Mouse (Mus musculus) liver, embryonic 15.5 days (tissue): ENCODE measurements around the gene Phf20. TPM values are rescaled to one million over a fixed set of nuclear protein-coding genes. Genes with fewer than 3 reads are reported as not detected.
A peak's percentile ranks its signal among the peaks of the same experiment; 100 is the strongest.

Experiments
- ATAC-seq: fragments of 200-750 bp; cut with Nextera tagmentation; 2 replicates; pipeline ENCODE4 v1.8.0; 2017; ENCODE audit warnings: moderate number of reproducible peaks, mild to moderate bottlenecking, moderate library complexity; ENCODE audit not compliant: insufficient read depth
- H3K27ac ChIP-seq: fragments of 300-500 bp; sonication (generic); replicated peaks from 2 replicates; pipeline ENCODE4 v1.5.1; 2015; ENCODE audit warnings: mild to moderate bottlenecking, inconsistent platforms
- H3K27me3 ChIP-seq: fragments of 300-500 bp; sonication (generic); 2 replicates; pipeline ENCODE4 v1.6.1; 2015; ENCODE audit warnings: mild to moderate bottlenecking, inconsistent platforms
- H3K36me3 ChIP-seq: fragments of 300-500 bp; sonication (generic); replicated peaks from 2 replicates; pipeline ENCODE4 v1.6.1; 2015; ENCODE audit warnings: moderate library complexity, mild to moderate bottlenecking, inconsistent platforms
- H3K4me1 ChIP-seq: fragments of 300-500 bp; sonication (generic); replicated peaks from 2 replicates; pipeline ENCODE4 v1.6.1; 2015; ENCODE audit warnings: inconsistent platforms
- H3K4me2 ChIP-seq: fragments of 300-500 bp; sonication (generic); 2 replicates; pipeline ENCODE4 v1.6.1; 2015; ENCODE audit warnings: moderate library complexity, mild to moderate bottlenecking, inconsistent platforms
- H3K4me3 ChIP-seq: fragments of 300-500 bp; sonication (generic); replicated peaks from 2 replicates; pipeline ENCODE4 v1.5.1; 2015; ENCODE audit warnings: mild to moderate bottlenecking, inconsistent platforms
- H3K9ac ChIP-seq: fragments of 300-500 bp; sonication (generic); 2 replicates; pipeline ENCODE4 v1.6.1; 2015; ENCODE audit warnings: moderate library complexity, mild to moderate bottlenecking, inconsistent platforms
- H3K9me3 ChIP-seq: fragments of 300-500 bp; sonication (generic); replicated peaks from 2 replicates; pipeline ENCODE4 v1.6.1; 2016; ENCODE audit warnings: inconsistent platforms
- WGBS: fragments of 180-500 bp; shearing (Covaris S2); methylation state at CpG from one replicate; pipeline ENCODE4 v1.1.7; 2015; ENCODE audit warnings: mixed read lengths; ENCODE audit not compliant: insufficient replicate concordance; 5-methylcytosine and 5-hydroxymethylcytosine counted together
- polyA plus RNA-seq: library from polyadenylated mRNA; unstranded; fragments of >200 nt; fragmentation: Nextera tagmentation; extraction: Ambion mirVana; gene quantifications from 2 replicates; pipeline ENCODE4 v1.2.1, GENCODE M21; 2015

The Phf20 gene
- 10.8 and 14.7 TPM in 2 replicates for polyA plus RNA-seq

GRCm38 (mm10) chr2:156196302-156197128, at the start of gene Phf20:
Phf20 (plus strand) TSS chr2:156196466.
- Histone ChIP-seq H3K9ac (peak within 1 kb of the TSS; percentile 78), H3K4me3 (peak within 1 kb of the TSS; percentile 77), H3K9me3 (no peaks in the 10 kb centered on the region), H3K36me3 (peaks cover 6% of the 10 kb centered on the region; the same call in 1 of the 2 replicates), H3K27ac (peak within 1 kb of the TSS; percentile 95), H3K4me1 (peaks cover 42% of the 10 kb centered on the region), H3K4me2 (peak within 1 kb of the TSS; percentile 97), H3K27me3 (no peaks in the 10 kb centered on the region)
- under 1% methylated on average over 84 of the region's 88 CpGs for WGBS
- peak; percentile 98 for ATAC-seq

DNA sequence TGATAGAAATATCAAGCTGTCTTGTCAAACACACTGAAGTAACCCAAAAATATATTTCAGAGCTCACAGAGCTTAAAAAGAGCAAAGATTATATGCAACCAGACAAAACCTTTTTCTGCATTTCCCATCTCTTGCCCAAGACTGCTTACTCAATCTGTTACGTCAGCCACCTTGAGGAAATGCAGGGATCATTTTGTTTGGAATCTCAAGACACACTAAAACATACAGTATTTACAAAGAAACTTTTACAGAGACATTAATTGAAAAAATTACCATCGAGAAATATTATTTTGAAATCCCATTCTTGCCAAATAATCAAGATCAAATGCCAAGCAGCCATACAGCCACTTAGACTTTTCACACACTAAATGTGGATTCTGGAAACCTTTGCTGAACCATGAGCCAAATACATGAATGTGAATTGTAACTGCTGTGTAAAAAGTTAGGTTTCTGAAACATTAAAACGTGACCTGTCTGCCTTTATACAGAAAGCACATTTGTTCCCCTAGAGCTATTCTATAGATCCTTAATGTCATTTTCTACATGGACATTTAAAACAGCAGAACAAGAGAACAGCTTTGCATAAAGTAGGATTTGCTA, 48.9 kb upstream of the Phf20 start:
- no peak overlapping the region for H3K9ac ChIP-seq
- peaks cover 29% of the 10 kb centered on the region for H3K4me1 ChIP-seq
- WGBS = 80% methylated on average over 3 of the region's 3 CpGs
- no peaks in the 10 kb centered on the region for H3K27me3 ChIP-seq
- no peaks in the 10 kb centered on the region for H3K9me3 ChIP-seq
- H3K36me3 ChIP-seq = peaks cover 58% of the 10 kb centered on the region
- H3K4me2 ChIP-seq = no peak overlapping the region
- no peak overlapping the region for H3K4me3 ChIP-seq
- no peak for ATAC-seq
- H3K27ac ChIP-seq = no peak overlapping the region

- peaks cover 88% of the 10 kb centered on the region for H3K36me3 ChIP-seq
- ATAC-seq = no peak
Observed at GRCm38 (mm10) chr2:156151538-156151937, 44.7 kb upstream of the Phf20 start.

DNA sequence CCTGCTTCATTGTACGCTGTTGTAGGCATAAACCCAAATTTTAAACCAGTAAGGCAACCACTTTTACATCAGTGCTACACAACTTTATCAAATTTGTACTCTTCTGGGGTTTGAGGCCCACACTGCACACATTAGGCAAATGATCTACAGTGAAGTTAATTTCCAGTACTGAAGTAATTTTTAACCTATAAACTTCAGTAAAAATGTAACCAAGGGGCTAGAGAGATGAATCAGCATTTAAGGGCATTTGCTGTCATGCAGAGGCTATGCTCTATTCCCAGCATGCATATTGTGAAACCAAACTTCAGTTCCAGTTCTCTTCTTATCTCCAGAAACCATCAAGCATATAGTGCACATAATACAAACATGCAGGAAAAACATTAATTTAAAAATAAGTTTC, 30.8 kb upstream of the Phf20 start:
- peaks cover 91% of the 10 kb centered on the region for H3K36me3 ChIP-seq
- no peak overlapping the region for H3K4me3 ChIP-seq
- no peak overlapping the region for H3K4me2 ChIP-seq
- no peak overlapping the region for H3K27ac ChIP-seq
- H3K27me3 ChIP-seq = no peaks in the 10 kb centered on the region
- H3K9me3 ChIP-seq = no peaks in the 10 kb centered on the region
- ATAC-seq = no peak
- H3K9ac ChIP-seq = no peak overlapping the region
- 97% methylated on average over 1 of the region's 1 CpGs for WGBS
- H3K4me1 ChIP-seq = no peaks in the 10 kb centered on the region

More at GRCm38 (mm10) chr2:156151538-156151937, 44.7 kb upstream of the Phf20 start:
- no peak overlapping the region for H3K4me2 ChIP-seq
- H3K4me3 ChIP-seq = no peak overlapping the region
- H3K27me3 ChIP-seq = no peaks in the 10 kb centered on the region
- H3K27ac ChIP-seq = no peak overlapping the region
- H3K9ac ChIP-seq = no peak overlapping the region
- no peaks in the 10 kb centered on the region for H3K9me3 ChIP-seq
- peaks cover 5% of the 10 kb centered on the region; the same call in 1 of the 2 replicates for H3K4me1 ChIP-seq

GRCm38 (mm10) chr2:156166557-156166956, 29.7 kb upstream of the Phf20 start:
- ATAC-seq = no peak
- Histone ChIP-seq H3K27ac (no peak overlapping the region), H3K27me3 (no peaks in the 10 kb centered on the region), H3K4me2 (no peak overlapping the region), H3K4me3 (no peak overlapping the region), H3K36me3 (peaks cover 96% of the 10 kb centered on the region), H3K4me1 (no peaks in the 10 kb centered on the region), H3K9ac (no peak overlapping the region), H3K9me3 (no peaks in the 10 kb centered on the region)
- 92% methylated on average over 5 of the region's 5 CpGs for WGBS

DNA sequence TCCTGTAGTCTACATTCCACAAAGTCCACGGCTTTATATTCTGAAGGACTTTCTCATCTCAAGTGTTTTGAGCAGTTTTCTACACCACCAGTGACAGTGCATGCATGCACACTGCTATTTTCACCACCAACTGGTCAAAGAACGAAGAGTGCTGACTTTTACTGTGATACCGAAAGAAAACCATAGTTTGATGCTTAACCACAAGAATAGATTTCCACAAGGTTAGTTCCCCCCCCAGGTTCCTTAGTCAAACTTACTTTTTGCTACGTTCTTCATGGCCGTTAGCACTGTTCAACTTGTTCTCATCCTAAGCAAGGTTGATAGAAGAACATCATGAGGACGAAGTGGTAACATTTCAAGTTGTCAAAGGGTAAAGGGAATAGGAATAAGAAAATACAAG, 19.2 kb upstream of the Phf20 start:
- WGBS = 76% methylated on average over 6 of the region's 6 CpGs
- Histone ChIP-seq H3K27me3 (no peaks in the 10 kb centered on the region), H3K36me3 (peaks cover 60% of the 10 kb centered on the region), H3K9ac (no peak overlapping the region), H3K4me3 (no peak overlapping the region; the same call in 1 of the 2 replicates), H3K27ac (no peak overlapping the region), H3K4me2 (peak overlapping the region; percentile 14; the same call in 1 of the 2 replicates), H3K4me1 (peaks cover 29% of the 10 kb centered on the region), H3K9me3 (no peaks in the 10 kb centered on the region)
- no peak for ATAC-seq

DNA sequence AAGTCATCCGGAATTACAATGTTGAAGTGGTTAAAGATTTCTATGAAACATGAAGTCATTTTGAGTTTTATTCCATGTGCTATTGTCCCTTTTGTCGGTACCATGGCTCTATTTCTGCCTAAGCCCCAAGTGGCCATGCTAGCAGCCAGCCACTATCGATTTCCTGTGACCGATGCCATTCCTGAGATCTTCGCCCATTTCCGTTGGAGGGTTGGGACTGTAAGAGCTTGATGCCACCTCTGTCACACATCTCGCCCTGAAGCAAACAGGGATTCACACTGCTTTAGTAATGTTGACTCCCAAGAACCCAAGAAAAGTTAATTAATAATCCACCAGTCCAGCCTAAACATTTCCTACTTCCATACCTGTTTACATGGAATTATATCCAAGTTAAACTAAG, 18.6 kb upstream of the Phf20 start:
- peak overlapping the region; percentile 98 for H3K4me3 ChIP-seq
- WGBS = 66% methylated on average over 7 of the region's 7 CpGs
- H3K27ac ChIP-seq = no peak overlapping the region
- H3K36me3 ChIP-seq = peaks cover 55% of the 10 kb centered on the region
- peak overlapping the region; percentile 84 for H3K4me2 ChIP-seq
- ATAC-seq = no peak
- no peaks in the 10 kb centered on the region for H3K27me3 ChIP-seq
- H3K4me1 ChIP-seq = peaks cover 33% of the 10 kb centered on the region
- H3K9me3 ChIP-seq = no peaks in the 10 kb centered on the region
- H3K9ac ChIP-seq = 0 out of 2 replicates have a peak overlapping the region, but pooled peaks have one; percentile 15

DNA sequence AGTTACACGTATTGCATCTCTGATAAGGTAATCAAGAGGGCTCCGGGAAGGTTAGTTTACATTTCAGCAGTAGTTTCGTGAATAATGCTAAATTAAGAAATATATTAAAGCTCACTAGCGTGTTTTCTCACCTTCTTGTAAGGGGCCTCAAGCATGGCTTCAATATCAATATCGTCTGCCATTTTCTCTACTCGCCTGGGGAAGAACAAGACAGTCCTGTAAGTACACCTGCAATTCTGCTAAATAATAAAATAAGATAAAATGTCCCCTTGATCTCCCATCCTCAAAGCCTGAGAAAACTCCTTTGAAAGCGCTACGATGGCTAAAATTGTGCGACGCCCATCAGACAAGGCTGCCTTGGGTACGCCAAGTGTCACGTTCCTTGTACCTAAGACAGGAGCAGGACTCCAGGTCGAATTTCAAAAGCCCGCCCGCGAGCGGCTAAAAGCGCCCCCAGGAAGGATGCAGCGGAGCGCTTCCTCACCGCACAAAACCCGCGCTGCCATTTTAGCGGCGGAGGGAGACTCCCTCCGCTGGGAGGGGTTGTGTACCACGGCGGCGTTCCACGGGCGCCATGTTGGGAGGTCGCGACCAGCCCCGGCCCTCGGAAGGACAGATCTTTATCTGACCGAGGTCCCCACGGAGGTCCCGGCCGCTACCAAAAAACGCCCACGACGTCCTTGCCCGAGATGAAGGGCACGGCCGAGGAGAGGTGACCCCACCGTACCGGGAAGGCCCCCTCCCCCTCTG, 17.0 kb upstream of the Phf20 start:
- Histone ChIP-seq H3K27me3 (no peaks in the 10 kb centered on the region), H3K36me3 (peaks cover 41% of the 10 kb centered on the region), H3K4me3 (peak overlapping the region; percentile 98), H3K27ac (peak overlapping the region; percentile 98), H3K4me1 (peaks cover 33% of the 10 kb centered on the region), H3K9ac (peak overlapping the region; percentile 100), H3K4me2 (peak overlapping the region; percentile 84), H3K9me3 (no peaks in the 10 kb centered on the region)
- WGBS = under 1% methylated on average over 47 of the region's 47 CpGs
- peak; percentile 35 for ATAC-seq

DNA sequence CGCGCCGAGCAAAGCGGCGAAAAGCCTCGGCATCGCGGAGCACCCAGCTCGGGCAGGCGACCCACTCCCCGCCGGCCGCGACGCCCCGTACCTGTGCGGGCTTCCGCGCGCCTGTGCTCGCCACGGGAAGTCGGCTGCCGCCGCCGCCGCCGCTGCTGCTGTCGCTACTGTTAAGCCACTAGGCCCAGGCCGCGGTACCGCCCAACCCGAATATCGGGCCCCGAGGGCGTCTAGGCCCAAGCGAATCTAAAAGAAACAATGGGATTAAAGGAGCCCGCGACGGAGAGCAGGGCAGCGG, 16.5 kb upstream of the Phf20 start:
- 0% methylated on average over 33 of the region's 41 CpGs for WGBS
- Histone ChIP-seq H3K4me3 (peak overlapping the region; percentile 98), H3K27ac (peak overlapping the region; percentile 98), H3K36me3 (peaks cover 36% of the 10 kb centered on the region), H3K4me2 (peak overlapping the region; percentile 84), H3K9me3 (no peaks in the 10 kb centered on the region), H3K9ac (peak overlapping the region; percentile 100), H3K27me3 (no peaks in the 10 kb centered on the region), H3K4me1 (peaks cover 33% of the 10 kb centered on the region)
- peak; percentile 49 for ATAC-seq

GRCm38 (mm10) chr2:156180094-156180821, 16.0 kb upstream of the Phf20 start, which contains the start of gene Rbm39:
Rbm39 (minus strand) TSS chr2:156180238.
- peak within 1 kb of the TSS; percentile 100 for H3K9ac ChIP-seq
- peaks cover 33% of the 10 kb centered on the region for H3K4me1 ChIP-seq
- no peaks in the 10 kb centered on the region for H3K9me3 ChIP-seq
- peak within 1 kb of the TSS; percentile 98 for H3K27ac ChIP-seq
- peak within 1 kb of the TSS; percentile 98 for H3K4me3 ChIP-seq
- no peaks in the 10 kb centered on the region for H3K27me3 ChIP-seq
- peak within 1 kb of the TSS; percentile 84 for H3K4me2 ChIP-seq
- peak; percentile 91 for ATAC-seq
- peaks cover 32% of the 10 kb centered on the region for H3K36me3 ChIP-seq
- under 1% methylated on average over 47 of the region's 47 CpGs for WGBS
